Mouse (Mus musculus): ENCODE measurements around the gene Zfp335.

The Zfp335 gene

GRCm38 (mm10) chr2:164911086-164912048 lies at the start of gene Zfp335:
TSS of gene Zfp335 (minus strand) at chr2:164911757.
- peak; percentile 95 to 97 for DNase-seq

GRCm38 (mm10) chr2:164960716-164961441 lies 49.3 kb upstream of the Zfp335 start, which contains the start of gene Slc12a5:
TSS of gene Slc12a5 (plus strand) at chr2:164960802.
- DNase-seq = peak; percentile 60 to 68

- DNase-seq = no peak
These were observed 46.2 kb upstream of the Zfp335 start for GRCm38 (mm10) chr2:164957548-164958315.

- DNase-seq = no peak
These were observed 44.6 kb upstream of the Zfp335 start for GRCm38 (mm10) chr2:164956195-164956594.

- no peak for DNase-seq
These were observed 44.2 kb upstream of the Zfp335 start for GRCm38 (mm10) chr2:164955725-164956124.

DNA sequence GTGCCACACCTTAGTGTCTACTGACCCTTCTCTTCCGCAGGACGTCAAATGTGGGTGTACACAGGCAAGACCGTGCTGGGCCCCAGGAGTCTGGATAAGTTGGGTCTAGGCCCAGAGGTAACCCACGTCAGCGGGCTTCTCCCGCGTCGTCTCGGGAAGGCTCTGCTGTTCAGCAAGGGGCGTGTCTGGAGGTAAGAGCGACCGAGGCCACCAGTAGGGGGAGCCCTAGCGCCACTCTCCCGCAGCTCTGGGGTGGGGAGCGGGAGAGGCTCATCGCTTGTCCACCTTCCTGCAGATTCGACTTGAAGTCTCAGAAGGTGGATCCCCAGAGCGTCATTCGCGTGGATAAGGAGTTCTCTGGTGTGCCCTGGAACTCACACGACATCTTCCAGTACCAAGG lies 41.7 kb upstream of the Zfp335 start:
- peak; percentile 78 to 86 for DNase-seq

DNA sequence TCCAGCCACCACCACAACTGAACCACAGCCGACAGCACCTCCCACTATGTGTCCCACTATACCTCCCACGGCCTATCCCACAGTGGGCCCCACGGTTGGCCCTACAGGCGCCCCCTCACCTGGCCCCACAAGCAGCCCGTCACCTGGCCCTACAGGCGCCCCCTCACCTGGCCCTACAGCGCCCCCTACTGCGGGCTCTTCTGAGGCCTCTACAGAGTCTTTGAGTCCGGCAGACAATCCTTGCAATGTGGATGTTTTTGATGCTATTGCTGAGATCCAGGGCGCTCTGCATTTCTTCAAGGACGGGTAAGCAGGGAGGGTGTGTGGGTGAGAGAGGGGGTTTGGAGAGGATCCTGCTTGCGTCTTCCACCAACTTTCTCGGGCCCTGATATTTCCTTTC lies 40.9 kb upstream of the Zfp335 start:
- DNase-seq = no peak

DNA sequence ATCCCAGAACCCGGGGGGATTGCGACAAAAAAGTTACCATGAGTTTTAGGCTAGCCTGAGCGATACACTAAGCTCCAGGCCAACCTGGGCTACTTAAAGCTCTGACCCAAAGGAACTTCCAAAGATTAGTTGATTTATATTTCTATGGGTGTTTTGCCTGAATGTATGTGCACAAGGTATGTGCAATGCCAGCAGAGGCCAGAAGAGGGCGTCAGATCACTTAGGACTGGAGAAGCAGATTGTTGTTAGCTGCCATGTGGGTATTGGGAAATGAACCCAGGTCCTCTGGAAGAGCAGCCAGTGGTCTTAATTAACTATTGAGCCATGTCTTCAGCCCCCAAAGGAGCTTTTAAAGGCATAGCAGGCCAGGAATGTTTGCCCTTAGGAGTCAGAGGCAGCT lies 40.2 kb upstream of the Zfp335 start:
- no peak for DNase-seq

GRCm38 (mm10) chr2:164950501-164950900 lies 38.9 kb upstream of the Zfp335 start:
- no peak for DNase-seq

DNA sequence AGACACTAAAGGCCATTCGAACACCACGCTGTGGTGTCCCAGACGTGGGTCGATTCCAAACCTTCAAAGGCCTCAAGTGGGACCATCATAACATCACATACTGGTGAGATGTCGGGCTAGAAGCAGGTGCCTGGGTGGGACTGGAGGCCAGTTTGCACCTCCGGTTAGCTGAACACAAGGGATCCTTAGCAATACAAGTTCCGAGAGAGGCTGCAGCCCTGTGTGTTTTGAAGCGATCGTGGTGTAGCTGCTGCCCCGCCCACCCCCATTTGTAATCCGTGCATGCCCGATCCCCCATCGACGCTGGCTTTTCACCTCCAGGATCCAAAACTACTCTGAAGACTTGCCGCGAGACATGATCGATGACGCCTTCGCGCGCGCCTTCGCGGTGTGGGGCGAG lies 37.4 kb upstream of the Zfp335 start:
- no peak for DNase-seq

DNA sequence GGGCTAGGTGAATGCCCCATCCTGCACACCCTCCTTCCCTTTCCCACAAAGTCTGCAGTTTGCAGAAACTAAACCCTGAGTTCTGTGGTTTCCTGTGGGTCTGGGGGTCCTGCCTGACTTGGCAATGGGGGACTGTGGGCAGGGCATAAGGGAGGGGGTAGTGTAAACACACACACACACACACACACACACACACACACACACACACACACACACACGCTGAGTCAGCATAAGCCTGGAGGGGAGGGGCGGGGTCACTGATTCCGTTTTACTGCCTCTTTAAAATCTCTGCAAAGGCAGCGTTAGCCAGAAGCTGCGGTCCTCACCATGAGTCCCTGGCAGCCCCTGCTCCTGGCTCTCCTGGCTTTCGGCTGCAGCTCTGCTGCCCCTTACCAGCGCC lies 36.4 kb upstream of the Zfp335 start:
- no peak for DNase-seq

GRCm38 (mm10) chr2:164947506-164947905 lies 35.9 kb upstream of the Zfp335 start:
- DNase-seq = no peak

DNA sequence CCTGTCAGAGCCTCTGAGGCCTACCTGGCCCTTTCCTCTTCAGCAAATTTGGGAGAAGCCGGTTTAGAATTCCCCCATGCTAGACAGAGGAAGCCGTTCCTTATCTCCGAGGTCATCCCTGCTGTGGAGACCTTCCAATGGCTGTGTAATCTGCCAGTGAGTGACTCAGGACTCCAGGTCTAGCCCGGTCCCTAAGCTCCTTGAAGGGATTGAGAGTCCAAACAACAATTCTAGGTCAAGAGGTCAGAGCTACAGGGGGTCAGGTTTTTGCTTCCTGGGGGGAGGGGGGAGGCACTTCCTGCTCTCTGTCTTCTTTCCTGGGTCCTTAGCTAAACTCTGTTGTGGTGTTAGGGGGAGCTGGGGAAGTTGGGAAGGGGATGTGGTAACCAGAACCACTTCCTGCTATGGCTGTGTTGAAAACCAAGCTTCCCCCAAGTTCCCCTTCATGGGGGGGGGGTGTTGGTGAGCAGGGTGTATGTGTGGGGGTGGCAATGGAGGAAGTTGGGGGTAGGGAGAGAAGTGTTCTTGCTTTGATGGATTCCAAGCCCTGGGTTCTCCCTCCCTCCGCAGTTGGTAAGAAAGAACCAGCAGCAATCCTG lies 31.2 kb upstream of the Zfp335 start:
- DNase-seq = peak; percentile 39 to 42

DNA sequence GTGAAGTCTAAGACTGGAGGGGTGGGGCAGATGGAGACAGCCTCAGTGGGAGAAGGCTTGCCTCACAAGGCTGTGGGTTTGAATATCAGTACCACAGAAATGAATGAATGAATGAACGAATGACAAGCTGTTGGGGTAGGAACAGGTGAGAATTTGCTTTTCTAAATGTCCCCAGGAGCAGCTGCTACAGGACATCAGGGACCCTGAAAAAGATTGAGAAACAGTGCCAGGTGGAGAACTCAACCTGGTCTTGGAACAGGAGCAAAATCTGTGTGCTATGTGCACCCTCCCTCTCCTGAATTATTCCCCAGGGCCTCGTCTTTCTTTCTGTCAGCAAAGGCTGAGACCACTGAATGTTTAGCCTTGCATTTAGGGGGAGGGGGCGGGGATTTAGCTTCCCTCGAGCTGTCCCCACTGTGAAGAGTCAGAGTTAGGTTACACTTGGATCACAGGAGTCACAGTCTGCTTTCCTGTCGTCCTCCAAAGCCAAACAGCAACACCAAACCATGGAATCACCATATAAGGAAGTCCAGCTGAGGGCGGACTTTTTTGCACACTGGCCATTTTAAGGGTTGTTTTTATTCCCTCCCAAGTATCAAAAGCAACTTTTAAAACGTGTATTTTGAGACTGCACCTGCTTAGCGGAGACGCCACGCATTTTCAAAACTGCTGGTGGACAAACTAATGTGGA lies 28.7 kb upstream of the Zfp335 start, which contains the start of gene Mmp9:
Gene Mmp9 (plus strand): TSS at position 641 of the 691 bp plus-strand sequence.
- no peak for DNase-seq

- DNase-seq = no peak
These were observed 27.5 kb upstream of the Zfp335 start for GRCm38 (mm10) chr2:164939106-164939505.

GRCm38 (mm10) chr2:164938146-164939091 lies 26.9 kb upstream of the Zfp335 start:
- DNase-seq = peak; percentile 34 to 56

DNA sequence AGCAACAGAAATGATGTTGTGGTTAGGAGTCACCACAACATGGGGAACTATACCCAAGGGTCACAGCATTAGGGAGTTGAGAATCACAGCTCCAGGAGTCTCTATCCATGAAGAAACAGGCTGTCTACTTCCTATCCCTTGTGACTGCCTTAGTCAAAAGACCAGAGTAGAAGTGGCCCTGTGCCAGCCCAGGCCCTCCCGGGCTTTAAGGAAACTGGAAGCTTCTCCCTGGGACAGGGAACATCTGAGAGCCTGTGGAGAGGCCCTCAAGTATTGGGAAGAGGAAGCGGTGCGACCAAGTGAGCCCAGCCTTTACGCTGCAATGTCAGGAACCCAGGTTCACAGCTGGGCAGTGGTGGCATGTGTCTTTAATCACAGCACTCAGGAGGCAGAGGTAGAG lies 24.4 kb upstream of the Zfp335 start:
- DNase-seq = peak in 1 of 2 experiments; percentile 34

- no peak for DNase-seq
These were observed 22.0 kb upstream of the Zfp335 start for GRCm38 (mm10) chr2:164933534-164933933.

GRCm38 (mm10) chr2:164930706-164931581 lies 19.4 kb upstream of the Zfp335 start:
- peak in 1 of 2 experiments; percentile 59 for DNase-seq

Data from lung, postnatal 4 days (tissue).